Mouse (Mus musculus): Measurements from ENCODE around the gene Dazap2.

DNA sequence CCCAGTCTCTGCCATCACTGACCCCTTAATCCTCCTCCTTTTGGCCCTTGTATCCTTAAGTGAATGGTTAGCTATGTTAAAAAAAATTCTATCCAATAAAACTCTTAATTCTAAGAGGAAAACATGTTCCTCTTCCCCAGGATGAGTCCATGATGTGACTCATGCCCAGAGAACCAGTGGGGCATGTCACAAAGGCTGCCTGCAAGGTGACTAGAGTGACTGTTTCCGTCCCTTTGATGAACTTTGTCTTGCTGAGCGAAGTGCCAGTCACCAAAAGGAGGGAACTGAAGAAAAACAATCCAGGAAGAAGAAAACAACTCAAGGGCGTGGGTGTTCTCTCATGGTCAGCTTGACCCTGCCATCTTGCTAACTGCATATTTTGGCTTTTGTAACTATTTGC, 45.9 kb upstream of the Dazap2 start:
- TF ChIP-seq CTCF (IDR thresholded peaks at IDR 0.05; ENCODE audit: control insufficient read depth, insufficient read depth, low read length) (no peak), POLR2A (IDR thresholded peaks at IDR 0.05; ENCODE audit: borderline replicate concordance, control insufficient read depth, low read depth, low read length) (no peak)
